Mouse (Mus musculus) liver, adult 2 months (tissue): Measurements from ENCODE around the gene Pigo.

ENCODE experiments used
- CTCF ChIP-seq: fragments of 200-500 bp; IDR thresholded peaks from 2 replicates; pipeline ENCODE4 v1.5.1; 2011; ENCODE audit warnings: low read depth, low read length, control low read depth
- POLR2A ChIP-seq: fragments of 200-500 bp; IDR thresholded peaks from 2 replicates; pipeline ENCODE4 v1.6.1; 2011; ENCODE audit warnings: low read length, control low read depth; ENCODE audit not compliant: insufficient read depth; ENCODE audit errors: extremely low read depth

- TF ChIP-seq CTCF (no peak), POLR2A (no peak)
Observed at GRCm38 (mm10) chr4:43019176-43019575, 6.4 kb downstream of the Pigo start.
